Mouse (Mus musculus) bone marrow, adult 2 months (tissue): ENCODE measurements around the gene Tmem108.

Experiments used
- CTCF ChIP-seq: fragments of 200-500 bp; IDR thresholded peaks from 2 replicates; pipeline ENCODE4 v1.5.1; 2011; ENCODE audit warnings: low read length, control low read depth; ENCODE audit not compliant: control insufficient read depth, insufficient read depth
- POLR2A ChIP-seq: fragments of 200-500 bp; IDR thresholded peaks from 2 replicates; pipeline ENCODE4 v1.6.1; 2011; ENCODE audit warnings: low read depth, mild to moderate bottlenecking, control low read depth, low read length, borderline replicate concordance; ENCODE audit not compliant: control insufficient read depth

DNA sequence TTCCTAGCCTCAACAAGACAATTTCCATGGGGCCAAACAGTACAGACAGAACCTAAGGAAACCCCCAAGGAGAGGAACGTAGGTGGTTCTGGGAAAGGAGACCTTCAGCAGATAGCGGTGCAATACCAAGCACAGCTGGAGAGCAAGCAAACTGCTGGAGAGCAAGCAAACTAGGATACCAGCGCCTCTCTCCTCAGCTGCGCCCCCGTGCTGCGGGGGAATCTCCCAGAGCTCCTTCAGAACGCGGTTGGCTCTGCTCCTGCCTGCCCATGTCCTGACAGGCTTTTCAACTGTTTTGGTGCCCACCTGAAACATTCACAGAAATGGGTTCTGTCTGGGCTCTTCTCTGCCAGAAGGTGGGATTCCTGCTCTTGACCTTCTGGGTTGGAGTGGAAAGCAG is 221.1 kb downstream of the Tmem108 start:
- TF ChIP-seq CTCF (no peak), POLR2A (no peak)
